Mouse (Mus musculus) limb, embryonic 13.5 days (tissue): ENCODE measurements at regions not wholly inside any gene's neighbourhood (a gene's known extent, or its start where the extent isn't known, plus 50 kb on each side); places are given as distances from the start of the nearest gene placed in this dataset.

ENCODE experiments used
- ATAC-seq: fragments of 200-750 bp; cut with Nextera tagmentation; 2 replicates; pipeline ENCODE4 v1.8.0; 2017; ENCODE audit warnings: low read depth, moderate number of reproducible peaks, moderate TSS enrichment; ENCODE audit not compliant: low FRiP score
- H3K27ac ChIP-seq: fragments of 300-500 bp; sonication (generic); 2 replicates; pipeline ENCODE4 v1.5.1; 2015; ENCODE audit warnings: inconsistent platforms, mild to moderate bottlenecking, moderate library complexity
- H3K27me3 ChIP-seq: fragments of 300-500 bp; sonication (generic); 2 replicates; pipeline ENCODE4 v1.6.1; 2015; ENCODE audit warnings: mild to moderate bottlenecking, inconsistent platforms
- H3K36me3 ChIP-seq: fragments of 300-500 bp; sonication (generic); 2 replicates; pipeline ENCODE4 v1.6.1; 2015; ENCODE audit warnings: inconsistent platforms, mild to moderate bottlenecking, moderate library complexity
- H3K4me1 ChIP-seq: fragments of 300-500 bp; sonication (generic); 2 replicates; pipeline ENCODE4 v1.6.1; 2015; ENCODE audit warnings: inconsistent platforms
- H3K4me2 ChIP-seq: fragments of 300-500 bp; sonication (generic); replicated peaks from 2 replicates; pipeline ENCODE4 v1.6.1; 2015; ENCODE audit warnings: inconsistent platforms, mild to moderate bottlenecking, moderate library complexity
- H3K4me3 ChIP-seq: fragments of 300-500 bp; sonication (generic); 2 replicates; pipeline ENCODE4 v1.5.1; 2015; ENCODE audit warnings: moderate library complexity, mild to moderate bottlenecking, inconsistent platforms
- H3K9ac ChIP-seq: fragments of 300-500 bp; sonication (generic); 2 replicates; pipeline ENCODE4 v1.6.1; 2015; ENCODE audit warnings: mild to moderate bottlenecking, inconsistent platforms
- H3K9me3 ChIP-seq: fragments of 300-500 bp; sonication (generic); 2 replicates; pipeline ENCODE4 v1.6.1; 2016; ENCODE audit warnings: inconsistent platforms
- WGBS: fragments of 180-500 bp; shearing (Covaris S2); methylation state at CpG from one replicate; pipeline ENCODE4 v1.1.7; 2015; 5-methylcytosine and 5-hydroxymethylcytosine counted together

DNA sequence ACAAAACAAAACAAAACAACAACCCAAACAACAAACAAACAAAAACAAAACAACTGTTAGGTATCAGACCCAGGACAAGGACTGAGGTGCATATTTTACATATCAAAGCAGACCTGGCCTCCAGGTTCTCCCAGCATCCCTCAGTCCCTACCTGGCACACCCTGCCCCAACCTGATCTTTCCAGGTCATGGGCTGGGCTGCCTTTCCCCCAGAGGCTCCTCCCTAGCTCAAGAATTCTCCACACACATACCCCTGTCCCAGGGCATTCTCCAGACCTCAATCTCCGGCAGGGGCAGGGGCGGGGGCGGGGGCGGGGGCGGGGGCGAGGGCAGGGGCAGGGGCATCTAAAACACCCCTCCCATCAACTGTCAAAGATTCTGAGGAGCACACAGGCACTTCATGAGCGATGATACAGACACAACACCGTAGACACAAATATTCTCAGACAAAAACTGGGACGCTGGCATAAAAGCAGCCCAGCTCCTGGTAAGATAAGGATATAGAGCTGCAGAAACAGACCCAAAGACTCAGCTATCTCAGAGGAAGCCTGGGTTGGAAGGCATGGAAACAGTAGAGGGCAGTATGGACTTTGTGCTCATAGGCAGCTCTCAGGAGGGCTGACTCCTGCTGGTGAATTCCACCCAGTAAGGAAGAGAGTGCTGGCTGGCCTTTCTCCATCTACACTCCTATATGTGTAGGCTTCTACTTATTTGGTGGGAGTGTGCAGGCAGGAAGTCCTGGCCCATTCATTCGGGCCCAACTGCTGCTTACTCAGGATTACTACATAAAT, 337.7 kb upstream of the Nr5a2 start:
- H3K27ac ChIP-seq = no peak overlapping the region

DNA sequence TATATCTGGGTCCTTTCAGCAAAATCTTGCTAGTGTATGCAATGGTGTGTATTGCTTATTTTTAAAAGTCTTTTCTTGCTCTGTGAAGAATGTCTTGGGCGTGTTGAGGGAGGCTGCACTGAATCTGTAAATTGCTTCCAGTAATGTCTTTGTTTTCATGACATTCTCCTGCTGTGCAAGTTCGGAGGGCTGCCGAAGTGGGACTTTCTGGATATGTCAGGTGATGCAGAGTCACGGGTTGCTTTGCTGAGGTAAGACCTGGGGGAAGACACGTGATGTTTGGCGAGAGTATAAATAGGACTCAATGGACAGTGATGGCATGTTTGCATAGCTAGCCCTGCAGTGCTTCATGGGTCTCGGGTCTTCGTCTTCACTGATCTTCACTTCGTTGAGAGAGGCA, 329.2 kb upstream of the Nr5a2 start:
- WGBS = 82% methylated on average over 9 of the region's 9 CpGs
- Histone ChIP-seq H3K9me3 (peaks cover 7% of the 10 kb centered on the region; the same call in 1 of the 2 replicates), H3K4me3 (no peak overlapping the region), H3K27me3 (no peaks in the 10 kb centered on the region), H3K4me1 (no peaks in the 10 kb centered on the region), H3K36me3 (no peaks in the 10 kb centered on the region), H3K4me2 (no peak overlapping the region), H3K9ac (no peak overlapping the region), H3K27ac (no peak overlapping the region)
- ATAC-seq = no peak

More for the DNA sequence above, 337.7 kb upstream of the Nr5a2 start:
- H3K36me3 ChIP-seq = no peaks in the 10 kb centered on the region
- no peaks in the 10 kb centered on the region for H3K9me3 ChIP-seq
- no peak overlapping the region for H3K4me2 ChIP-seq
- no peak overlapping the region for H3K9ac ChIP-seq
- 57% methylated on average over 10 of the region's 10 CpGs for WGBS
- no peaks in the 10 kb centered on the region for H3K27me3 ChIP-seq
- H3K4me1 ChIP-seq = no peaks in the 10 kb centered on the region
- no peak overlapping the region for H3K4me3 ChIP-seq
- no peak for ATAC-seq

DNA sequence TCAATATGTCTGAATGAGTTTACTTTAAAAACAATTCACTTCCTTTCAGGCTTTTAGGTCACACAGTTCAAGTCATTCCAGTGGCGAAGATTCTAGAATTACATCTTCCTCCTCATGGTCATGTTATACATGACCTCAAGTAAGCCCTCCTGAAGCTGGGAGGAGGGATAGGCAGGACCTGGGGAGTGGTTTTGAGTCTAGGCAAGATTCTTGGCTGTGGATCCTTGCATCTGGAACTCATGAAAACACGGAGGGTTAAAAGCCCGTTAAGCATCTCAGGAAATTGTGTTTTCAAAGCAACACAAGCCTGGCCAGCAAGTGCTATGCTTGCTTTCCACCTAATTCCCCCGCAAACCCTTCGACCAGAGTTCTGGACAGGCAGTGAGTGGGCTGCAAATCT, 323.0 kb upstream of the Nr5a2 start:
- peaks cover 7% of the 10 kb centered on the region; the same call in 1 of the 2 replicates for H3K9me3 ChIP-seq
- H3K36me3 ChIP-seq = no peaks in the 10 kb centered on the region
- peak; percentile 36; the same call in 1 of the 2 replicates for ATAC-seq
- no peak overlapping the region for H3K9ac ChIP-seq
- H3K27ac ChIP-seq = peak overlapping the region; percentile 55; the same call in 1 of the 2 replicates
- no peaks in the 10 kb centered on the region for H3K27me3 ChIP-seq
- H3K4me3 ChIP-seq = no peak overlapping the region
- H3K4me2 ChIP-seq = no peak overlapping the region
- peaks cover 13% of the 10 kb centered on the region for H3K4me1 ChIP-seq
- 21% methylated on average over 5 of the region's 5 CpGs for WGBS

DNA sequence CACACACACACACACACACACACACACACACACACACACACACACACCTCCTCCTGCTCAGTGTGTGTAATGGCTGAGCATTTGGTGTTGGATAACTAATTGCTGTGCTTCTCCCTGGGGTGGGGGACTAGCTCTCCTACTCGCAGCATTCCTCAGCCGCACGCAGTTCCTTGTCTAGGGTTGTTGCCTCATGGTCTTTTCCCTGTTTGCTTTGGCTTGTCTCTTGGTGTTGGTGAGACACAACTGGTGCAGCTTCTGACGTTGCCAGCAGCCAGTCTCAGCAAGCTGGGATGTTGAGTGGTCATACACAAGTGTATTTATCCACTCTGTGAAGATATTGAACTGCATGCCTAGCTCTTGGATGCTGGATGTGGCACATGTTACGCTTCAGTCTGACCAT, 322.2 kb upstream of the Nr5a2 start:
- no peaks in the 10 kb centered on the region for H3K27me3 ChIP-seq
- H3K4me1 ChIP-seq = peaks cover 13% of the 10 kb centered on the region
- H3K4me2 ChIP-seq = no peak overlapping the region
- WGBS = 66% methylated on average over 5 of the region's 5 CpGs
- no peak for ATAC-seq
- no peak overlapping the region for H3K27ac ChIP-seq
- H3K36me3 ChIP-seq = no peaks in the 10 kb centered on the region
- H3K4me3 ChIP-seq = no peak overlapping the region
- no peak overlapping the region for H3K9ac ChIP-seq
- H3K9me3 ChIP-seq = peaks cover 7% of the 10 kb centered on the region; the same call in 1 of the 2 replicates

DNA sequence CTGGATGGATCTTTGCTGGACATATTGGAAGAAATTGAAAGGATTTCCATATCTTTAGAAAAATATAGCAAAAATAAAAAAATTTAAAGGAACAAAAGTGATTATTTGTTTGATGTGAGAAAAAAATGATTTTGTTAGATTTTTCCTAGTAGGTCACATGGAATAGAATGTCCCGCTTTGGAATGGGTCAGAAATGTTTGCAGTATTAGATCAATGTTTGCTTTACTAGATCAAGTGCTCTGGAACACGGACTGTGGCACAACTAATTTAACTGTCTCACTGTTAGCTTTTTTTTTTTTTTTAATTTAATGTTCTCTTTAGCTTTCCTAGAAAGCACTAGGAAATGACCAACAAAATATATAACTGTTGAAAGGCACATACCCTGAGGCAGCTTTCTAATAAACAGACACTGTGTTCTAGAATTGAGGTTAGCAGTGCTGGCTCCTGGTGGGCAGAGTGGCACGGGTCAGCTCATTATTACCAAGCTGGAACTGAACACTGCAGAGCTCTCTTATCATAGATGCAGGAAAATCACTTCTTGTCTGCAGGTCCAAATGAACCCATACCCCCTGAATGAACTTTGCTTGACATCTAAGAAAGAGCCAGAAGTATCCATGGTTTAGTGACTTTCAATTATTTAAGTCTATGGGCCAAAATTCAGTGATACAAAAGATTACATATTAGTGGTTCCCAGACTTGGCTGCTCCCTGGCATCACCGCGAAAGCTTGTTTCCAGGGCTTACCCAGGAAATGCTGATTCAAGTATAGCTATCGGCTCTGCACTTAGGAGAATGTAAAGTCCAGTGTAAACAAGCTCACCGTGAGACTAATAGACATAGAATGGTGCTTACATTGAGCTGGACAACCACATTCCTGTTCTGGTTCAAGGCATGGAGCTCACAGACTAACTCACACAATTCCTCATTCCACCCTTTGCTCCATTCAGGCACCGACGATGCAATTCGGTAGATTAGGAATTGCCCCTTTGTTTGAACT, 320.4 kb upstream of the Nr5a2 start:
- no peak for ATAC-seq
- 68% methylated on average over 10 of the region's 10 CpGs for WGBS
- Histone ChIP-seq H3K9me3 (peaks cover 7% of the 10 kb centered on the region; the same call in 1 of the 2 replicates), H3K4me2 (no peak overlapping the region), H3K4me1 (peaks cover 13% of the 10 kb centered on the region), H3K36me3 (no peaks in the 10 kb centered on the region), H3K4me3 (no peak overlapping the region), H3K27me3 (no peaks in the 10 kb centered on the region), H3K27ac (no peak overlapping the region), H3K9ac (no peak overlapping the region)

DNA sequence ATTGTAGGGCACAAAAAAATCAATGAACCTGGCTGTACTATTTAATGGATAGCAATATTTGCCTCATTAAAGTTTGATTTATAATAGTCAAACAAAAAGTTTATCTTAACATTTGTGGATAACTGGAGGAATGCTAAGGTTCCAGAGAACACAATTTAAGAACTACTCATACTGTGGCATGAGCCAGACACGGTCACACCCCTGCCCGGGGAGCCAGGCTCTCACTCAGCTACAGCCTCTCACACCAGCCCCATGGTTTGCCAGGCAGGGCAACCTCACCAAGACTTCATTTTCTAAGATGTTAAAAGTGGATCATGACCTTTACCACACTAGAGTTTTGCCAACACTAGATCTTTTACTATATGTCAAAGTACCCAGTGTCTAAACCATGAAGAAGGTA, 319.7 kb upstream of the Nr5a2 start:
- Histone ChIP-seq H3K4me2 (no peak overlapping the region), H3K4me3 (no peak overlapping the region), H3K4me1 (peaks cover 13% of the 10 kb centered on the region), H3K27me3 (no peaks in the 10 kb centered on the region), H3K36me3 (no peaks in the 10 kb centered on the region), H3K27ac (no peak overlapping the region), H3K9me3 (peaks cover 4% of the 10 kb centered on the region; the same call in 1 of the 2 replicates), H3K9ac (no peak overlapping the region)
- WGBS = 87% methylated on average over 2 of the region's 2 CpGs
- no peak for ATAC-seq

DNA sequence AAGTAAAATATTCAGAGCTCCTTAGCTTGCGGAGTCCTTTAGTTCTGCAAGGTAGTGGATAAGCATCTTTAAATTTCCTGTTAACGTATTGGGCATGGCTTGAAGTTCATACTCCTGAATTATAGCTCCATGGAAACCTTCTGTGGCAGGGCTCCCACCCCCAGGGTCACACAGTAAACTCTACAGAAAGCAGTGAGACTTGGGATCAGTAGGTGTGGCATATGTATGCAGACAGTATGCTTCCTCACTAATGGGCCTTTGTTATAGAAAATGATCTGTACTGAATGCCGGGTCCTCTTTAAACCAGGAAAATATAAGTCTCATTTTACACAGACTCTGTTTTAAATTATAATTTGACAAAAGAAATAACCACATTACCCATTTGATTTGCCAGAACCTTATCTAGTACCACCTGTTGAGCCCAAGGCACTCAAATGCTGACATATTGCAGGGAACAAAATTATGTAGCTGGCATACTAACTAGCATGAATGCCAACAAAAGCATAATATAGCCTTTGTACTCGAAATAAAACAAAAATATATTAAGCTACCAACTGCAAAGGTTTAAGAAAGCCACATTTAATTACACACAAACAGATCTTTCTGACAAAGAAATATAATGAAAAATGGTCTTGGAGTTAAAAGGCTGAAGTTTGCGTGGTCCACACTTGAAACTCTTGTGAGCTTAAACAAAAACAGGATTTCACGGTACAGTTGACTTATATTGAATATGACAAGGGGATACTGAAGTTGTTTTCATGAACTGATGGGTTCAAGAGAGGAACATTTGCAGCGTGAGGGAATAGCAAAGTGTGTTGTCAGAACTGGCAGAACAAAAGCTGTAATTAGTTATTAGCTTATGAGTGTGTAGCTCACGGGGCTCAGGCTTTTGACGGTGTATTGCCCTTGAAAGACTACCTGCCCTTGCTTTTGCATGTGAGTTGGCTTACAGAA, 310.7 kb upstream of the Nr5a2 start:
- WGBS = 59% methylated on average over 9 of the region's 9 CpGs
- H3K4me1 ChIP-seq = peaks cover 9% of the 10 kb centered on the region
- H3K27ac ChIP-seq = no peak overlapping the region
- H3K9ac ChIP-seq = no peak overlapping the region
- no peak overlapping the region for H3K4me3 ChIP-seq
- H3K27me3 ChIP-seq = no peaks in the 10 kb centered on the region
- no peaks in the 10 kb centered on the region for H3K36me3 ChIP-seq
- no peak for ATAC-seq
- H3K9me3 ChIP-seq = no peaks in the 10 kb centered on the region
- H3K4me2 ChIP-seq = no peak overlapping the region

DNA sequence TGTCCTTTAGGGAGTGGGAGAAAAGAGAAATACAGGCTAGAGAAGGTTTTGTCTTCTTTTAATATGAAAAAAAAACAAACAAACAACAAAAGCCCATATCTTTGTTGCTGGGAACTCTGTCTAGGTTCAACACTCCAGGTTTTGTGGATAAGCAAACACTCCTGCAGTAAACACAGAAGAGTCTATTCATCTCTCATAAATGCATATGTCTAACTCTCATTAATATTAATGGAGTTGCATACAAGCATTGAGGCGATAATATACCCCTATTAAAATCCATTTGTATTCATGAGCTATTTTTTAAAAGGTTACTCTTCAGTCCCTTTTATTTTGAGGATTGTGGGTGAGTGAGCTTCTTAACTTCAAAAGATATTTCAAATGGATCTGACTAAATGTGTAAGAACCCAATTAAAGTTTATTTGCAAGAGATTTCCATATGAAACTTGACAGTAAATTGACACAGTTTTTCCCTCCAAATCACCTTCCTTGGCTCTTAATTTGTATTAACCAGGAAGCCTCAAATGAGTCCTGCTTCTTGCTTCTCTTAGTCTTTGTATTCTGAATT, 302.6 kb upstream of the Nr5a2 start:
- ATAC-seq = no peak
- Histone ChIP-seq H3K4me1 (no peaks in the 10 kb centered on the region), H3K27ac (no peak overlapping the region), H3K4me3 (no peak overlapping the region), H3K27me3 (no peaks in the 10 kb centered on the region), H3K4me2 (no peak overlapping the region), H3K9me3 (no peaks in the 10 kb centered on the region), H3K36me3 (no peaks in the 10 kb centered on the region), H3K9ac (no peak overlapping the region)
- 82% methylated on average over 1 of the region's 1 CpGs for WGBS

DNA sequence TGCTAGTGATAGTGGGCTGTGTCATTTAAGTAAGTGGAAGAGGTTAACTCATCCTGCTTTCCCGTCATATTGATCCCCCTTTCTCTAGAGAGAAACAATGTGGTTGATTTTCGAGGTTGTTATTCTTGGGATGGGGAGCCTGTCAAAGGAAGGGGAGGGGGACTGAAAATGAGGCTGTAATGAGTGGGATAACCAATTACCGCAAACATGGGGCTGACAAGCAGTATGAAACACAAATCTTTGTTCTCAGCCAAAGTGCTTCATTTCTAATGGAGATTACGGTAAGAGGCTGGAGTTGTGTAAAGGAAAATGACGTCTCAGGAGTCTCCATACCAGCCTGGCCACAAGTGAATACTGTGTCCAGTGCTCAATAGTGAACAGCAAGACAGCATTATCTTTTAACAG, 301.9 kb upstream of the Nr5a2 start:
- whole genome bisulfite sequencing = 67% methylated on average over 5 of the region's 5 CpGs
- Histone ChIP-seq H3K9me3 (no peaks in the 10 kb centered on the region), H3K9ac (no peak overlapping the region), H3K4me1 (no peaks in the 10 kb centered on the region), H3K27me3 (no peaks in the 10 kb centered on the region), H3K36me3 (no peaks in the 10 kb centered on the region), H3K27ac (no peak overlapping the region), H3K4me3 (no peak overlapping the region), H3K4me2 (no peak overlapping the region)
- no peak for ATAC-seq

DNA sequence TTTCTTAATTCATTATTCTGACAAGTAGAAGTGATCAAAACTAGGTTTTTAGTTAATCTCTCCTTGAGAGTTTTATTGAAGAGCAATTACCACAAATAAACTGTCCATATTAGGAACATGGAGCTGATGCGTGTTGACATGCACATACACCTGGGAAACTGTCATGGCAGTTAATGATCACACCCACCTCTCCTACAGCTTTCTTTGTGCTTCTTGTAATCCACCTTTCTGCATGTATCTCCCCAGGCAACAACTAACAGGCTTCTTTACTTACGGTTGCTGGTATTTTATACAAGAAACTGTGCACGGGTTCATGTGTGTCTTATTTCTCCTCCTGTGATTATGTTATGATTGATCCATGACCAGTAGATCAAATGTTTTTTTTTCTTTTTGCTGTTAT, 296.0 kb upstream of the Nr5a2 start:
- Histone ChIP-seq H3K27me3 (no peaks in the 10 kb centered on the region), H3K4me2 (no peak overlapping the region), H3K4me1 (no peaks in the 10 kb centered on the region), H3K9me3 (peaks cover 5% of the 10 kb centered on the region; the same call in 1 of the 2 replicates), H3K27ac (no peak overlapping the region), H3K9ac (no peak overlapping the region), H3K4me3 (no peak overlapping the region), H3K36me3 (no peaks in the 10 kb centered on the region)
- WGBS = 74% methylated on average over 3 of the region's 3 CpGs
- no peak for ATAC-seq

DNA sequence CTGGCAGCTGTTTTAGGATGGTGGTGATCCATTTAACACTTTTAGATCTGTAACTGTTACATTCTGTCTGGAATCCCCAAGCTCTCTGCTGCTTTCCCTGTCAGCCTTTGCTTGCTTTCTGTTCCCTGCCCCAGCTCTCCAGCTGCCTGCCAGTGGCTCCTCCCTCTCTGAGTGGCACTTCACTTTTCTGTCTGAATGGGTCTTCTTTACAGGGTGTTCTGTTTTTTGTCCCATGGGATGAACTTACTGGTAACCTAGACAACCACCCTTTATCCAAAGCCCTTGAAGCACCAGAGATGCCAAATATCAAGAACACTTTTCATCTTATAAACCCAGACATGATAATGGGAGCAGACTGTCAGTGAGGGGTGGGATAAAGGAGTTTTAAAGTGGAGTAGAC, 294.8 kb upstream of the Nr5a2 start:
- no peak overlapping the region for H3K4me3 ChIP-seq
- no peaks in the 10 kb centered on the region for H3K4me1 ChIP-seq
- peaks cover 5% of the 10 kb centered on the region; the same call in 1 of the 2 replicates for H3K9me3 ChIP-seq
- H3K36me3 ChIP-seq = no peaks in the 10 kb centered on the region
- H3K9ac ChIP-seq = no peak overlapping the region
- ATAC-seq = no peak
- no peaks in the 10 kb centered on the region for H3K27me3 ChIP-seq
- no peak overlapping the region for H3K27ac ChIP-seq
- no peak overlapping the region for H3K4me2 ChIP-seq
